Mouse (Mus musculus) limb, embryonic 13.5 days (tissue): ENCODE results near the gene Wdr82. TPM values are rescaled to one million over a fixed set of nuclear protein-coding genes. Genes with fewer than 3 reads are reported as not detected.

Experiments
- ATAC-seq: fragments of 200-750 bp; cut with Nextera tagmentation; 2 replicates; pipeline ENCODE4 v1.8.0; 2017; ENCODE audit warnings: low read depth, moderate number of reproducible peaks, moderate TSS enrichment; ENCODE audit not compliant: low FRiP score
- H3K27ac ChIP-seq: fragments of 300-500 bp; sonication (generic); 2 replicates; pipeline ENCODE4 v1.5.1; 2015; ENCODE audit warnings: inconsistent platforms, mild to moderate bottlenecking, moderate library complexity
- H3K27me3 ChIP-seq: fragments of 300-500 bp; sonication (generic); 2 replicates; pipeline ENCODE4 v1.6.1; 2015; ENCODE audit warnings: mild to moderate bottlenecking, inconsistent platforms
- H3K36me3 ChIP-seq: fragments of 300-500 bp; sonication (generic); 2 replicates; pipeline ENCODE4 v1.6.1; 2015; ENCODE audit warnings: inconsistent platforms, mild to moderate bottlenecking, moderate library complexity
- H3K4me1 ChIP-seq: fragments of 300-500 bp; sonication (generic); 2 replicates; pipeline ENCODE4 v1.6.1; 2015; ENCODE audit warnings: inconsistent platforms
- H3K4me2 ChIP-seq: fragments of 300-500 bp; sonication (generic); replicated peaks from 2 replicates; pipeline ENCODE4 v1.6.1; 2015; ENCODE audit warnings: inconsistent platforms, mild to moderate bottlenecking, moderate library complexity
- H3K4me3 ChIP-seq: fragments of 300-500 bp; sonication (generic); 2 replicates; pipeline ENCODE4 v1.5.1; 2015; ENCODE audit warnings: moderate library complexity, mild to moderate bottlenecking, inconsistent platforms
- H3K9ac ChIP-seq: fragments of 300-500 bp; sonication (generic); 2 replicates; pipeline ENCODE4 v1.6.1; 2015; ENCODE audit warnings: mild to moderate bottlenecking, inconsistent platforms
- H3K9me3 ChIP-seq: fragments of 300-500 bp; sonication (generic); 2 replicates; pipeline ENCODE4 v1.6.1; 2016; ENCODE audit warnings: inconsistent platforms
- WGBS: fragments of 180-500 bp; shearing (Covaris S2); methylation state at CpG from one replicate; pipeline ENCODE4 v1.1.7; 2015; 5-methylcytosine and 5-hydroxymethylcytosine counted together
- polyA plus RNA-seq: library from polyadenylated mRNA; unstranded; fragments of >200 nt; fragmentation: Nextera tagmentation; extraction: Ambion mirVana; gene quantifications from 2 replicates; pipeline ENCODE4 v1.2.1, GENCODE M21; 2015

The Wdr82 gene
- polyA plus RNA-seq, 1 experiment from 2014 or later = 27.6 TPM

DNA sequence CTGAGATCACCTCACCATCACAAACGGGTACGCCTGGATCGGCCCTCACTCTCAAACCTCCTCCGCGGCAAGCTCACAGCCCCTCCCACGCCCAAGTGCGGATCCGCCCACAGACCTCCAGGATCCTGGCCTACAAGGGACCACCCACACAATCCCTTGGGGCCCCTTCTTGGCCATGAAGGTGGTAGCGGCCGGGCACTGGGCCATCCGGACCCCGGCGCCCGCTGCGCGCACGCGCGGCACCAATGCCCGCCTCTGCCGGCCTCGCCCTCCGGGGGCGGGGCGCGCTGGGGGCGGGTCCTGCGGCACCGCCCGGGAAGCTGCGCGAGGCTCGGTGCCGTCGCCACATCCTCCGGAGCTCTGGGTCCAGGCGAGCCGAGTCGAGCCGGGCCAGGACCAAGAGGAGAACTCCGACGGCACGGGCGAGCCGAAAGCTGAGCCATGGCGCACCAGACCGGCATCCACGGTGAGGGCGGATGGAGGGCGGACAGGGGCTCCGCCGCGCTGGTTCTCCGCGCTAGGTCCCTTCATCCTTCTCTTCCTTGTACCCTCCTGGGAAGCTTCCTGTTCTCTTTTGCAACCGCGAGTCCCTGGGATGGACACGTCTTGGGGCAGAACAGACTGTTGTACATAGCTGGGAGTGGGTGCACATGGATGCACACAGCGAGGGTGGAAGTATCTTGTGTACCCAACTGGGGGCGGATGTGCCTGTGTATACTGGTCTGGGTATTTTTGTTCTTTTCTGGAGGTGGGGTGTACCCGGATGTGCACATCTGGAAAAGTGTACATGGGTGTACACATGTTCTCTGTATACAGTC lies 32.3 kb downstream of the Wdr82 start, which contains the start of gene Twf2:
Gene Twf2, plus strand, starts transcription at position 290 of the 818 bp plus-strand sequence.
- 2% methylated on average over 60 of the region's 61 CpGs for WGBS
- Histone ChIP-seq H3K9ac (peak within 1 kb of the TSS; percentile 80), H3K27ac (peak within 1 kb of the TSS; percentile 74), H3K36me3 (peaks cover 9% of the 10 kb centered on the region), H3K4me3 (peak within 1 kb of the TSS; percentile 65), H3K9me3 (no peaks in the 10 kb centered on the region), H3K4me2 (peak within 1 kb of the TSS; percentile 70), H3K4me1 (peaks cover 43% of the 10 kb centered on the region), H3K27me3 (no peaks in the 10 kb centered on the region)
- peak; percentile 90 for ATAC-seq

DNA sequence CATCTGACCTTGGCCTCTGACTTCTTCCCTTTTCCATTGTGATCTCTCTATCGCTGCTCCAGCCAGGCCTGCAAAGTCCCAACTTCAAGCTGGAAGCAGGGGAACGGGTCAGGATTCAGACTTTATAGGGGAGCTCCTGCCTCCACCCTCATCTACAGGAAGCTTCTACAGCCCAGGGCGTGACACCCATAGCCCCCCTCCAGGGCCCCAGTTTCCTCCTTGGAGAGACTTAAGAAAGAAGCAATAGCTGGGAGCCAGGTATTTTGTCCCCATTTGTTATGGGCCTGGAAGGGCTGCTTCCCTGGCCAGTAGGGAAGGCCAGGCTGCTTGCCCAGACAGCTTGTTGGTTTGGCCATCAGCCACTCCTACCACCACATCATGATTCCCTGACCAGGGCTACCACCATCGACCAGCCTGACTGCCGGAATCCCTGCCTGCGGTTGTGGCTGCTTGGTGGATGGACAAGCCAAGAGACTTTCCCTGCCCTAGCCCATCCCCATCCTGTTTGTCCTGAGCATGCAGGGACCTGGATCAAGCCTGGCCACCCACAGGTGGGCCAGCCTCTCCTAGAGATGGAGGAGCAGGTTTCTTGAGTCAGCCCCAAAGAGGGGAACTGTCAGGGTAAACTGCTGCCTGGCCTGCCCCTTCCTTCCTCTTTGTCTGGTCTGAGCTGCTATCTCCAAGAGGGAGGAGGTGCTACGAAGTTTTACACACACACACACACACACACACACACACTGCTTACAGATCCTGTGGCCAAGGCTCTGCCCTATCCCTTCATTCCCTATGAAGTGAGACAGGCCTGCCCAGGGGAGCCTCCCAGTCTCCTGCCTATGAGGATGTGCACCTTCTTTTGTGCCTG lies 33.5 kb downstream of the Wdr82 start:
- H3K9ac ChIP-seq = peak overlapping the region; percentile 80
- H3K27ac ChIP-seq = no peak overlapping the region
- peak overlapping the region; percentile 65 for H3K4me3 ChIP-seq

DNA sequence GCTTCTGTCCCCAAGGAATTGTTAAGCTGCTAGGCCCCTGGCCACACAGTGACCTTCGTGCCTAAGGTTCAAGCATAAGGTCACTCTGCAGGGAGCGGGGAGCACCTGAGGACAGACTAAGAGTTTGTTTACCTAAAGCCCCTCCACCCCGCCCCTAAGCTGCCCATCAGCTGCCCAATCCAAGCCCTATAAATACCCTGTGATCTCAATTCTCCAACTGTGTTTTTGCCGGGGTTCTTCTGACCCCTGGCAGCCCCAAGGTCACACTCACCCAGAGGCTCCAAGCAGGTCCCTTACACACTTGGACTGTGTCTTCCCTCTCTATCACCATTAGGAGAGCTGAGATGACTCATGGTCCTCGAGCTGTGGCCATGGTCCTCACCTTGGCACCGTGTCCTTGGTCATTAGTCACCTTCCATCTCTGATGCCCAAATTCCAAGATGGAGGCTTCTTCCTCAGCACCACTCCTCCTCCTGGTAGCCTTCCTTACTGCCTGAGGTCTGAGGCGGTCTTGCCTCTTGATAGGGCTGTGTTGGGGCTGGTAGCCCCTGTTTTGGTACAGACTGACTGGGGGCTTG lies 35.1 kb downstream of the Wdr82 start:
- H3K27ac ChIP-seq = no peak overlapping the region
- ATAC-seq = no peak
- H3K9me3 ChIP-seq = no peaks in the 10 kb centered on the region
- H3K27me3 ChIP-seq = no peaks in the 10 kb centered on the region
- peaks cover 14% of the 10 kb centered on the region for H3K36me3 ChIP-seq
- H3K4me1 ChIP-seq = peaks cover 29% of the 10 kb centered on the region
- no peak overlapping the region; the same call in 1 of the 2 replicates for H3K9ac ChIP-seq
- H3K4me3 ChIP-seq = no peak overlapping the region
- WGBS = 75% methylated on average over 7 of the region's 7 CpGs
- no peak overlapping the region for H3K4me2 ChIP-seq

More for the DNA sequence above, 33.5 kb downstream of the Wdr82 start:
- Histone ChIP-seq H3K9me3 (no peaks in the 10 kb centered on the region), H3K4me2 (peak overlapping the region; percentile 70), H3K36me3 (peaks cover 14% of the 10 kb centered on the region), H3K27me3 (no peaks in the 10 kb centered on the region), H3K4me1 (peaks cover 37% of the 10 kb centered on the region)
- WGBS = 70% methylated on average over 7 of the region's 7 CpGs
- no peak for ATAC-seq

DNA sequence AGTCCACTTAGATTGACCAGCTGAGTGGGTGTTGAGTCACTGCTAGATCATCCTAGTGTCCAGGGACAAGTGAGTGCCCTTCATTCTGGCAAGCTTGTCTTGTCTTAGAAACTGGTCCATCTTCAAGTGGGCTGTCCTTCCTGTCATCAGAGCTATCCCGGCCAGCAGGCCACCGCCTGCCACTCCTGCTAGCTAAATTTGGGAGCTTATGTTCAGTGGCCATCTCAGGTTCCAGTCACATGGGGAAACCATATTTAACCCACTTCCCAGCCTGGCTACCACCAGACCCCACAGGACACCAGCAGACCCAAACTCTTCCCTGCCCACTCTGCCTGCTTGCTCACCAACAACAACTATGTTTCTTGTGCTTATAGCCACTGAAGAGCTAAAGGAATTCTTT lies 35.8 kb downstream of the Wdr82 start:
- H3K36me3 ChIP-seq = peaks cover 14% of the 10 kb centered on the region
- no peak overlapping the region for H3K4me3 ChIP-seq
- H3K4me2 ChIP-seq = no peak overlapping the region
- no peak for ATAC-seq
- peaks cover 36% of the 10 kb centered on the region for H3K4me1 ChIP-seq
- H3K9ac ChIP-seq = no peak overlapping the region; the same call in none of the 2 replicates
- H3K27me3 ChIP-seq = no peaks in the 10 kb centered on the region
- 82% methylated on average over 2 of the region's 2 CpGs for WGBS
- no peaks in the 10 kb centered on the region for H3K9me3 ChIP-seq
- no peak overlapping the region for H3K27ac ChIP-seq

DNA sequence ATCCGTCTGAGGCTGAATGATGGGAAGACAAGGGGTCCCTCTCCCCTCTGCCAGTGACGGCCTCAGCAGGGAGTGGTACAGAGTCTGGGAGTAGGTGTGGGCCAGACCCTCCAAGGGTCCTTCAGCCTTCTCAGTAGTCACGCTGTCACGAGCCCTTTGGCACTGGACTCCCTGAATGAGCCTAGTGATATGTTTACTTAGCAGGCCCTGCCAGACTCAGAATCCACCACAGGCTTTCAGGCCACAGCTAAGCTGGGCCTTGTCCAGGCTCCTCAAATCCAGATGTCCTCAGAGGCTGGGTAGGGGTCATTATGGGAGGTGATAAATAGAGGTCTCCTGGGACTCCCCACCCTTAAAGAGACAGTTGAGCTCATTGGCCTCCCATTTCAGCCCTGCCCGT lies 37.5 kb downstream of the Wdr82 start:
- H3K4me2 ChIP-seq = no peak overlapping the region
- H3K9ac ChIP-seq = 0 out of 2 replicates have a peak overlapping the region, but pooled peaks have one; percentile 4
- whole genome bisulfite sequencing = 77% methylated on average over 5 of the region's 5 CpGs
- H3K4me1 ChIP-seq = peaks cover 35% of the 10 kb centered on the region
- no peak overlapping the region for H3K4me3 ChIP-seq
- H3K9me3 ChIP-seq = no peaks in the 10 kb centered on the region
- H3K27me3 ChIP-seq = no peaks in the 10 kb centered on the region
- no peak overlapping the region for H3K27ac ChIP-seq
- peaks cover 23% of the 10 kb centered on the region for H3K36me3 ChIP-seq
- ATAC-seq = no peak

DNA sequence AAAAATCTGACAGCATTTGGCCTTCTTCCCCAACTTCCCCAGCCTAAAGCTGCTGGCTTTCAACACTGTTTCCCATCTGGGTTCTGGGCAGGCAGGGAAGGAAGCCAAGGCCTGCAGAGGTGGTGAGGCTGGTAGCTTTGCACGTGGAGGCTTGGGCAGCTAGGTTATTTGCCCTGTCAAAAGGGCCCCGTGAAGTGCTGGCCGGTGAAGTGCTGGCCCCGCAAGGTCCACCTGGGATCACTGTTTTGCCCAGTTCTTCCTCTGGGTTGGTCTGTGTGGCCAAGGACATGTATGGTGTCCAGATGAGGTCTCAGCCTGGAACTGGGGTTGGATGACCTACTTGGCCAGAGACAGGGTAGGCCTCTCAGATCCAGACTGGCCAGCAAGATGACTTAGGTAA lies 39.2 kb downstream of the Wdr82 start:
- no peak overlapping the region for H3K9ac ChIP-seq
- WGBS = 94% methylated on average over 4 of the region's 4 CpGs
- H3K4me3 ChIP-seq = no peak overlapping the region
- ATAC-seq = no peak
- no peaks in the 10 kb centered on the region for H3K27me3 ChIP-seq
- H3K4me1 ChIP-seq = peaks cover 19% of the 10 kb centered on the region
- H3K4me2 ChIP-seq = no peak overlapping the region
- no peaks in the 10 kb centered on the region for H3K9me3 ChIP-seq
- no peak overlapping the region for H3K27ac ChIP-seq
- H3K36me3 ChIP-seq = peaks cover 41% of the 10 kb centered on the region

DNA sequence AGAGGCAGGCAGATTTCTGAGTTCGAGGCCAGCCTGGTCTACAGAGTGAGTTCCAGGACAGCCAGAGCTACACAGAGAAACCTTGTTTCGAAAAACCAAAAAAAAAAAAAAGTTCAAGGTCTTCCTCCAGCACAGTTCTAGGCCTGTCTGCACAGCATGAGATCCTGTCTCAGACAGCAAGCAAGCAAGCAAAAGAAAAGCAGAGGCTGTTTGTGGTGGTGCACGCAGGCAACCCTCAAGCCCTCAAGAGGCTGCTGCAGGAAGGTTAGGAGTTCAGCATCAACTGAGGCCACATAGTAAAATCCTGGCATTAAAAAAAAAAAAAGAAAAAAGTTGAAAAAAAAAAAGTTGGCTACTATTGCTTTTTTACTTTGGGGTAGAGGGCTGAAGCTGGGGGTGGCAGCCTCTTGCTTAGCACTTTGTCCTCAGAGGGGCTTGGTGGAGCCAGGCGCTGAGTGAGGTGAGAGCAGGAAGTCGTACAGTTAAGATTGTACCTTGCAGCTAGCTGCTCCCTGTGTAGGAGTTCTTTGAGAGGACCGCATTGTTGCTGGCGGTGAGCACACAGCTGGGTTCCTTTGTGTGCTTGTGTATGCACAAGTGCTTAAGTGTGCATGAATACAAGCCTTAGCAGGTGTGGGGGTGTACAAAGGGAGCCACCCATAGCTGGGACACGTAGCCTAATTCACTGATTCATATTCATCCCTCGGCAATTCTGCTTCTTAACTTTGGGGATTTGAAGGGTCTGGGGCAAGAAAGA lies 40.3 kb downstream of the Wdr82 start:
- H3K9ac ChIP-seq = peak overlapping the region; percentile 66; the same call in 1 of the 2 replicates

DNA sequence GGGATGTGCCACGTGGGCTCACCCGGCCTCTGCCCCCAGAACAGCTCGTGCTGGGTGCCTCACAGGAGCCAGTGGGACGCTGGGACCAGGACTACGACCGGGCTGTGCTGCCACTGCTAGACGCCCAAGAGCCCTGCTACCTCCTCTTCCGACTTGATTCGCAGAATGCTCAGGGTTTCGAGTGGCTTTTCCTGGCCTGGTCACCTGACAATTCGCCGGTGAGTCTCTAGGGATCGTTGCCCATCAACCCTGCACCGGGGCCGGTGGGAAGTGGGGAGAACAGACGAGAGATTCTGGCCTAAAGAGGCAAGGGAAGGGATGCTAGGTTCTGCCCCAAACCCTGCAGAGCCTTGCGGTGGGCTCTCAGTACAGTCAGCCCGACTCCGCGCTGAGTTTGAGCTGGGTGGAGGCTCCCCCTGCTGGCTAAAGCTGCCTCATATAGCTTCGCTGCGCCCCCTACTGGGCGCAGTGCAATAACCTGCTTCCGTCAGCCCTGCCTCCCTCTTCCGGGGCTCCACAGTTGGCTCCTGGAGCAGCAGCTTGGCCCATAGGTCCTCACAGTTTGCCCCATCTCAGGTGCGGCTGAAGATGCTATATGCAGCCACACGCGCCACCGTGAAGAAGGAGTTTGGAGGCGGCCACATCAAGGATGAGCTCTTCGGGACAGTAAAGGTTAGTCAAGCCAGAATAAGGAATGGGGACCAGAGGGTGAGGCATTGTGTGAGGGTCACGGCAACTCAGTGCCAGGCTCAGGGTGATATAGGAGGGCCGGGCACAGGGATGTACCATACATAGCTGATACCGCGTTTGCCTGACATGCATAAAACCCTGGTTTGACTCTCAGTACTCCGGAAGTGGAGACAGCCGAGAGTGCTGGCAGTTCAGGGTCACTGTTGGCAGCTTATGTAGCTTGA lies 41.2 kb downstream of the Wdr82 start:
- Histone ChIP-seq H3K4me2 (peak overlapping the region; percentile 62), H3K9me3 (no peaks in the 10 kb centered on the region), H3K9ac (peak overlapping the region; percentile 66), H3K36me3 (peaks cover 48% of the 10 kb centered on the region), H3K4me3 (peak overlapping the region; percentile 35), H3K4me1 (peaks cover 10% of the 10 kb centered on the region), H3K27ac (peak overlapping the region; percentile 73), H3K27me3 (no peaks in the 10 kb centered on the region)
- 20% methylated on average over 37 of the region's 37 CpGs for WGBS
- peak; percentile 83 for ATAC-seq

More for the DNA sequence above, 40.3 kb downstream of the Wdr82 start:
- Histone ChIP-seq H3K4me1 (peaks cover 11% of the 10 kb centered on the region), H3K9me3 (no peaks in the 10 kb centered on the region), H3K4me2 (peak overlapping the region; percentile 62), H3K36me3 (peaks cover 48% of the 10 kb centered on the region), H3K27me3 (no peaks in the 10 kb centered on the region), H3K27ac (peak overlapping the region; percentile 73), H3K4me3 (peak overlapping the region; percentile 35; the same call in 1 of the 2 replicates)
- WGBS = 56% methylated on average over 9 of the region's 9 CpGs
- no peak for ATAC-seq

DNA sequence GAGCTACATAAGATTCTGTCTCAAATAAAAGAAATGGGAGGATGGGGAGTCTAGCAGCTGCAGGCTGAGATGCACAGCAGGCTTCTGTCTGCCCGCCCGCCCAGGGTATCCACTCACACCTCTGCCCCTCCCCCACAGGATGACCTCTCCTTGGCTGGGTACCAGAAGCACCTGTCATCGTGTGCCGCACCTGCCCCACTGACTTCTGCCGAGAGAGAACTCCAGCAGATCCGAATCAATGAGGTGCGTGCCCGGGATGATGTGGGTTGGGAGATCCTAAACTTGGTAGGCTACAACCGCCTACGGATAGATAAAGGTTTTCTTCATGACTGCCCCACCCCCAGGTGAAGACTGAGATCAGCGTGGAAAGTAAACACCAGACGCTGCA lies 41.9 kb downstream of the Wdr82 start:
- Histone ChIP-seq H3K4me2 (peak overlapping the region; percentile 62; the same call in 1 of the 2 replicates), H3K36me3 (peaks cover 47% of the 10 kb centered on the region), H3K27ac (no peak overlapping the region), H3K9ac (no peak overlapping the region), H3K4me1 (peaks cover 10% of the 10 kb centered on the region), H3K27me3 (no peaks in the 10 kb centered on the region), H3K9me3 (no peaks in the 10 kb centered on the region), H3K4me3 (no peak overlapping the region)
- 86% methylated on average over 12 of the region's 12 CpGs for WGBS
- no peak for ATAC-seq

DNA sequence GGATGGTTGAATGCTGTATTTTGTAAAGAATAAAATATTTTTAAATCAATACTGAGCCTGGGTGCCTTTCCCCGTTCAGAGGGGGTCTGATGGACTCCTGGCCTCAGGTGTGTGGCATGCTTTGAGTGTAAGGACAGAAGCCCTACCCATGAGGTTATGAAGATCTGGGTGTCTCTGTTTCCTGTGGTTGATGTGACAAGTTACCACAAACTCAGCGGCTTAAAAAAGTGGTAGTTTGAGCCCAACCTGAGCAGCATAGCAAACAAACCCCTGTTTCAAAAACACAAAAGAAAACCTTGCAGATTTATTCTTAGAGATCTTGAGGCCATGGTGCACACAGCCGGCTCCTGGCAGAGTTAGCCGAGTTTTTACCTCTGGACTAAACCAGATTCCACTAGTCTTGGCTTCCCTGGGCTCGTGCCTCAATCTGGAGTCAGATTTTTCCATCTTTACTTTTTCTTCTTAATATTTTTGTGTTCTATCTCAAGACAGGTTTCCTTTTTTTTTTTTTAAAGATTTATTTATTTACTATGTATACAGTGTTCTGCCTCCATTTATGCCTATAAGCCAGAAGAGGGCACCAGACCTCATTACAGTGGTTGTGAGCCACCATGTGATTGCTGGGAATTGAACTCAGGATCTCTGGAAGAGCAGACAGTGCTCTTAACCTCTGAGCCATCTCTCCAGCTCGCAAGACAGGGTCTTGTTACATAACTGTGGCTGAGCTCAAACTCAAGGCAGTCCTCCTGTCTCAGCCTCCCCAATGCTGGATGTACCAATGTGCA lies 44.8 kb downstream of the Wdr82 start:
- H3K9me3 ChIP-seq = no peaks in the 10 kb centered on the region
- H3K27ac ChIP-seq = no peak overlapping the region
- ATAC-seq = no peak
- WGBS = 84% methylated on average over 6 of the region's 6 CpGs
- H3K36me3 ChIP-seq = peaks cover 39% of the 10 kb centered on the region
- H3K4me3 ChIP-seq = no peak overlapping the region
- H3K4me2 ChIP-seq = no peak overlapping the region
- H3K27me3 ChIP-seq = no peaks in the 10 kb centered on the region
- no peak overlapping the region for H3K9ac ChIP-seq
- peaks cover 11% of the 10 kb centered on the region for H3K4me1 ChIP-seq
